In genomic region chr8:83592682-83593081, GRCm38 (mm10) we compare ENCODE assay signal across 10 mouse cellular contexts. TPM values are rescaled to one million over a fixed set of nuclear protein-coding genes. Genes with fewer than 3 reads are reported as not detected.
A peak's percentile ranks its signal among the peaks of the same experiment; 100 is the strongest.
DNase-seq lines count a peak whose midpoint lies in the region; ATAC-seq and TF ChIP-seq lines count a peak whose summit lies in the region.
"Had no signal": no experiment of that assay in that cellular context is flagged by ENCODE, and none has a peak within 500 bp of the region (broad histone marks: within the 10 kb centered on the region; RNA-seq: fewer than 3 reads in every experiment).

No protein-coding gene starts in this region.

- peak overlapping the region; percentile 58 for H3K9ac ChIP-seq in kidney, embryonic 16.5 days (replicated peaks; ENCODE audit: low read length)
- H3K9ac ChIP-seq in limb, embryonic 12.5 days (replicated peaks): peak overlapping the region; percentile 54; the same call in 1 of the 2 replicates

- no peak for TF ChIP-seq CTCF in embryonic fibroblast, embryonic 13.5 days (IDR thresholded peaks at IDR 0.05; ENCODE audit: borderline replicate concordance, insufficient read depth, low read length)
- TF ChIP-seq CTCF in thymus, adult 2 months (IDR thresholded peaks at IDR 0.05; ENCODE audit: borderline replicate concordance, control insufficient read depth, extremely low read depth, insufficient read depth, low read length, poor library complexity): no peak

- H3K9me3 ChIP-seq in kidney, embryonic 16.5 days (ENCODE audit: low read length): no peaks in the 10 kb centered on the region
- no peaks in the 10 kb centered on the region for H3K9me3 ChIP-seq in limb, embryonic 12.5 days

- H3K4me3 ChIP-seq in kidney, embryonic 16.5 days (ENCODE audit: low read length): peak overlapping the region; percentile 72
- peak overlapping the region; percentile 35 for H3K4me3 ChIP-seq in embryonic fibroblast, embryonic 13.5 days (ENCODE audit: insufficient read depth, low read length)
- H3K4me3 ChIP-seq in limb, embryonic 12.5 days (replicated peaks): peak overlapping the region; percentile 86
- H3K4me3 ChIP-seq in thymus, adult 2 months (ENCODE audit: control insufficient read depth, insufficient read depth, low read length): no peak overlapping the region

- no peak for DNase-seq in kidney, adult 9 months
- DNase-seq in retina, embryonic 14.5 days (ENCODE audit: low spot score): peak; percentile 14
- no peak for DNase-seq in cerebellum, adult 9-10 months
- no peak for DNase-seq in thymus, adult 2 months
- DNase-seq: cerebellum, postnatal 14 days; kidney, postnatal 14 days had no signal

- no peaks in the 10 kb centered on the region for H3K27me3 ChIP-seq in kidney, embryonic 16.5 days (ENCODE audit: insufficient read depth, low read length)
- H3K27me3 ChIP-seq in limb, embryonic 12.5 days: no peaks in the 10 kb centered on the region
- H3K27me3 ChIP-seq in thymus, adult 2 months (ENCODE audit: control insufficient read depth, insufficient read depth, low read length): no peaks in the 10 kb centered on the region

- peak overlapping the region; percentile 91 for H3K4me2 ChIP-seq in kidney, embryonic 16.5 days (replicated peaks; ENCODE audit: low read depth, low read length)
- peak overlapping the region; percentile 86 for H3K4me2 ChIP-seq in limb, embryonic 12.5 days

- H3K27ac ChIP-seq in kidney, embryonic 16.5 days (ENCODE audit: low read length): no peak overlapping the region
- H3K27ac ChIP-seq in embryonic fibroblast, embryonic 13.5 days (ENCODE audit: insufficient read depth, low read length): no peak overlapping the region
- no peak overlapping the region for H3K27ac ChIP-seq in limb, embryonic 12.5 days
- no peak overlapping the region for H3K27ac ChIP-seq in thymus, adult 2 months (ENCODE audit: control insufficient read depth, insufficient read depth, low read length)

- no peak for ATAC-seq in kidney, embryonic 16.5 days (ENCODE audit: low FRiP score, low TSS enrichment)
- no peak for ATAC-seq in limb, embryonic 12.5 days (ENCODE audit: insufficient number of reproducible peaks, insufficient read depth, low FRiP score, low TSS enrichment, low read depth)
- no peak for ATAC-seq in megakaryocyte progenitor cell, adult 5-6 weeks (replicated peaks; ENCODE audit: poor library complexity)

- 59% methylated on average over 3 of the region's 3 CpGs for whole genome bisulfite sequencing in kidney, embryonic 16.5 days
- 64% methylated on average over 3 of the region's 3 CpGs for WGBS in limb, embryonic 12.5 days
- WGBS in thymus, adult 2 months: 96% methylated on average over 3 of the region's 3 CpGs

- TF ChIP-seq POLR2A in embryonic fibroblast, embryonic 13.5 days (IDR thresholded peaks at IDR 0.05; ENCODE audit: low read depth, low read length): no peak
- no peak for TF ChIP-seq POLR2A in thymus, adult 2 months (IDR thresholded peaks at IDR 0.05; ENCODE audit: control insufficient read depth, extremely low read depth, insufficient read depth, low read length, poor library complexity)

- no peaks in the 10 kb centered on the region for H3K36me3 ChIP-seq in kidney, embryonic 16.5 days (ENCODE audit: insufficient read depth, low read length)
- H3K36me3 ChIP-seq in limb, embryonic 12.5 days: peaks cover 37% of the 10 kb centered on the region
- H3K36me3 ChIP-seq in thymus, adult 2 months (ENCODE audit: control insufficient read depth, insufficient read depth, low read length): no peaks in the 10 kb centered on the region

- H3K4me1 ChIP-seq in kidney, embryonic 16.5 days (ENCODE audit: insufficient read depth, low read length): peaks cover 34% of the 10 kb centered on the region
- no peaks in the 10 kb centered on the region; the same call in 1 of the 2 replicates for H3K4me1 ChIP-seq in embryonic fibroblast, embryonic 13.5 days (ENCODE audit: control insufficient read depth, insufficient read depth, low read length)
- H3K4me1 ChIP-seq in limb, embryonic 12.5 days (replicated peaks): peaks cover 30% of the 10 kb centered on the region
- H3K4me1 ChIP-seq in thymus, adult 2 months (replicated peaks; ENCODE audit: control insufficient read depth, insufficient read depth, low read length): peaks cover 8% of the 10 kb centered on the region

RNA-seq across cellular contexts. Expression of gene Tecr, which starts 15.1 kb away (rescaled TPM):
- 631 and 669 TPM in 2 replicates for polyA plus RNA-seq in kidney, embryonic 16.5 days (2015; fragmentation: Nextera tagmentation; extraction: Ambion mirVana)
- 210 and 213 TPM in 2 replicates for polyA plus RNA-seq in embryonic fibroblast, embryonic 13.5 days (2011; ENCODE audit: insufficient read length, low read depth, missing spikeins)
- 577 and 580 TPM in 2 replicates for polyA plus RNA-seq in limb, embryonic 12.5 days (2016; fragmentation: Nextera tagmentation; extraction: Ambion mirVana)
- 577 and 705 TPM in 2 replicates for polyA plus RNA-seq in thymus, adult 2 months (2012; rRNA removed)
- total RNA-seq in megakaryocyte progenitor cell, adult 5-6 weeks (2015): 363 and 424 TPM in 2 replicates
- 324 and 345 TPM in 2 replicates for total RNA-seq in megakaryocyte progenitor cell, adult 5-6 weeks (2017)

RNA-seq across cellular contexts. Expression of gene Dnajb1, which starts 15.3 kb away (rescaled TPM):
- 67.5 and 68.0 TPM in 2 replicates for polyA plus RNA-seq in kidney, embryonic 16.5 days (2015; fragmentation: Nextera tagmentation; extraction: Ambion mirVana)
- 27.7 and 32.2 TPM in 2 replicates for polyA plus RNA-seq in embryonic fibroblast, embryonic 13.5 days (2011; ENCODE audit: insufficient read length, low read depth, missing spikeins)
- 68.4 and 72.8 TPM in 2 replicates for polyA plus RNA-seq in limb, embryonic 12.5 days (2016; fragmentation: Nextera tagmentation; extraction: Ambion mirVana)
- polyA plus RNA-seq in thymus, adult 2 months (2012; rRNA removed): 87.1 and 91.0 TPM in 2 replicates
- total RNA-seq in megakaryocyte progenitor cell, adult 5-6 weeks (2015): 45.5 and 47.6 TPM in 2 replicates
- 26.2 and 28.0 TPM in 2 replicates for total RNA-seq in megakaryocyte progenitor cell, adult 5-6 weeks (2017)

RNA-seq across cellular contexts. Expression of gene Ndufb7, which starts 26.2 kb away (rescaled TPM):
- polyA plus RNA-seq in kidney, embryonic 16.5 days (2015; fragmentation: Nextera tagmentation; extraction: Ambion mirVana): 356 and 362 TPM in 2 replicates
- polyA plus RNA-seq in embryonic fibroblast, embryonic 13.5 days (2011; ENCODE audit: insufficient read length, low read depth, missing spikeins): 67.4 and 86.9 TPM in 2 replicates
- polyA plus RNA-seq in limb, embryonic 12.5 days (2016; fragmentation: Nextera tagmentation; extraction: Ambion mirVana): 302 and 305 TPM in 2 replicates
- 412 and 498 TPM in 2 replicates for polyA plus RNA-seq in thymus, adult 2 months (2012; rRNA removed)
- 158 and 163 TPM in 2 replicates for total RNA-seq in megakaryocyte progenitor cell, adult 5-6 weeks (2015)
- 252 and 255 TPM in 2 replicates for total RNA-seq in megakaryocyte progenitor cell, adult 5-6 weeks (2017)

RNA-seq across cellular contexts. Expression of gene Olfr370, which starts 57.1 kb away (rescaled TPM):
- polyA plus RNA-seq in kidney, embryonic 16.5 days (2015; fragmentation: Nextera tagmentation; extraction: Ambion mirVana): not detected in 2 replicates
- polyA plus RNA-seq in embryonic fibroblast, embryonic 13.5 days (2011; ENCODE audit: insufficient read length, low read depth, missing spikeins): not detected in 2 replicates
- not detected in 2 replicates for polyA plus RNA-seq in limb, embryonic 12.5 days (2016; fragmentation: Nextera tagmentation; extraction: Ambion mirVana)
- not detected in 2 replicates for polyA plus RNA-seq in thymus, adult 2 months (2012; rRNA removed)
- not detected in 2 replicates for total RNA-seq in megakaryocyte progenitor cell, adult 5-6 weeks (2015)
- total RNA-seq in megakaryocyte progenitor cell, adult 5-6 weeks (2017): not detected in 2 replicates

RNA-seq across cellular contexts. Expression of gene Gipc1, which starts 59.8 kb away (rescaled TPM):
- polyA plus RNA-seq in kidney, embryonic 16.5 days (2015; fragmentation: Nextera tagmentation; extraction: Ambion mirVana): 227 and 237 TPM in 2 replicates
- 47.4 and 63.3 TPM in 2 replicates for polyA plus RNA-seq in embryonic fibroblast, embryonic 13.5 days (2011; ENCODE audit: insufficient read length, low read depth, missing spikeins)
- polyA plus RNA-seq in limb, embryonic 12.5 days (2016; fragmentation: Nextera tagmentation; extraction: Ambion mirVana): 179 and 185 TPM in 2 replicates
- polyA plus RNA-seq in thymus, adult 2 months (2012; rRNA removed): 50.2 and 58.6 TPM in 2 replicates
- total RNA-seq in megakaryocyte progenitor cell, adult 5-6 weeks (2015): 14.7 and 19.0 TPM in 2 replicates
- total RNA-seq in megakaryocyte progenitor cell, adult 5-6 weeks (2017): 14.3 and 17.8 TPM in 2 replicates
